Mouse (Mus musculus) T-helper 17 cell (primary cell): ENCODE results near the gene Rbpj.
"Not testable (repeated sequence)": the region's sequence is repeated elsewhere in the genome, so short reads cannot be mapped to it uniquely, and the experiment has no call there.

Source experiments
- in situ Hi-C, 2 experiments: fragments of 300-600 bp; cut with MboI, MseI; formaldehyde crosslinking; loops; 1 replicate in 1 of 2; 2 replicates in 1 of 2; pipeline ENCODE4 v1.15.1; 2025; ENCODE audit warnings: high pct_unique_total_duplicates in 2 of 2

Gene Rbpj

DNA sequence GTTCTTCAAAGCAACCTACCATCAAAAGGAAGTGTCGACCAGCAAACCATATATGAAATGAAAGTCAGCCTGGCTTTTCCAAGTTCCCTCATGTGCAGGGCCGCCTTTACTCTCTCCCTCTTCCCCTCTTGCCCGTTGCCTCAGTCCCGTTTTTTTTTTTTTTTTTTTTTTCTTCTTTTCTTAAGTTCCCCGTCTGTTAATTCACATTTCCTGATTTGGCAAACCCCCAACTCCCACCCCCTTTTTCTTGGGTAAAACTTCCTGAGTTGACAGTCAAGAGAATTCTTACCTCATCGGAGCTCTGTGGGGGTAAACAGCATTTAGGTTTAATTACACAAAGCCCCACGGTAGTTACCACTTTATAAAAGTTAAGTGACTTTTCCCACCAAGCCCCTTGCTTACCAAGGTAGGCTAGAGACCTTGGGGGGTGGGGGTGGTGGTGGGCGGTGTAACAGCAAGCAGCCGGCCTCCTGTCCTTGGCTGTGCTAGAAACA is 81.1 kb downstream of the Rbpj start:
- in situ Hi-C loops, result loop anchor here (5.0 kb wide), 2 partner anchors 40 to 55 kb away; no protein-coding TSS in a partner anchor

DNA sequence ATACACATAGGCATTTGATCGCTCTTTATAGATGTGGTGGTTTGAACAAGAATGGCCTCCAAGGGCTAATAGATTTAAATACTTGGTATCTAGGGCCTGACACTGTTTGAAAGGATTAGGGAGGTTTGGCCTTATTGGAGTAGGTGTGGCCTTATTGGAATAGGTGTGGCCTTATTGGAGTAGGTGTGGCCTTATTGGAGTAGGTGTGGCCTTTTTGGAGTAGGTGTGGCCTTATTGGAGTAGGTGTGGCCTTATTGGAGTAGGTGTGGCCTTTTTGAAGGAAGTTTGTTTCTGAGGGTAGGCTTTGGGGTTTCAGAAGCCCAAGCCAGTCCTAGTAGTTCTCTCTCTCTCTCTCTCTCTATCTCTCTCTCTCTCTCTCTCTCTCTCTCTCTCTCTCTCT is 84.4 kb downstream of the Rbpj start:
- in situ Hi-C loops, result not testable (repeated sequence)

DNA sequence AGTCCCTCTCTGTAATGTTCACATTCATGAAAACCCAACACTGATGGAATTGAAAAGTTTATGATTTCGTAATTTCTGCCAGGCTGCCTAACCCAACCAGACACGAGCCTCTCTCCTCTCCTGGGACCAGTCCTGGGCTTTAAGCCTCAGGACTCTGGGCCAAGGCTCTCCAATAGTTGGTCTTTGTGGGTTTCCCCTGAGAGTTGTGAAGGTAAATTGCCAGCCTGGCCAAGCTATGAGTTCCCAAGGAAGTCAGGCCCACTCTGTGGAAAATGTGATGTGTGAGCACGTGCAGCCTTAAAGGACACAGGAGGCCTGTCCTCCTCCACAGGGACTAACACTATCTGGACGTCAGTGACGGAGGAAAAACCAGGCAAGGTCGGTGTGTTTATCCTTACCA is 85.4 kb downstream of the Rbpj start:
- in situ Hi-C loops, result no loop called here

DNA sequence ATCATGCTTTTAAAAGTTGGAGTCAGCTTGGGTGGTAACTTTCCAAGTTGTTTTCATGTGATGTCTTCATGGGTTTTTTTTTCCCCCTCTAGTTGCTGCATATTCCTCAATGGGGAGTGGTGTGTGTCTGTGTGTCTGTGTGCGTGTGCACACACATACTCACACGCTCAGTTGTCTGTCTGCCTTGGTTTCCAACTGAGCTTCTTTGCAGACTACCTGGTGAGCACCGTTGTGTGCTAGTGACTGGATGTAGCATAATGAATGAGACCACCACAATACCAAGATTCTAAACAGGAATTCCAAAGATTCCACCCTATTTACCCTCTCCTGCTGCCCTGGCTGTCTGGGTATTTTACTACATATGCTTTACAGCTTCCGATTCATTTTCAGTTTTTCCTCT is 86.0 kb downstream of the Rbpj start:
- in situ Hi-C loops, result no loop called here

DNA sequence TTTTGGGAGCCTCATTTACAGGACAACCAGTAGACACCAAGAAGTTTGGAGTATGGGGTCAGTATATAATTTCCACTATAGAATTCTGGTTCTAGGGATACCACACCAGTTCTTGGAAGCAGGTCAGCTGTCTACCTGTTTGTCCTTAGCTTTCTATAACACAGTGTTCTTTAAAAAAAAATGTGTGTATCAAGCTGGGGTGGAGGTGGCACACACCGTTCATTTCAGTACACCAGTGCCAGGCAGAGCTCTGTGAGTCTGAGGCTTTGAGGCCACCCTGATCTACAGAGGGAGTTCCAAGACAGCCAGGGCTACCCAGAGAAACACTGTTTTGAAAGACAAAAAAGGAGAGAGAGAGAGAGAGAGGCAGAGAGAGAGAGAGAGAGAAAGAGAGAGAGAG is 87.3 kb downstream of the Rbpj start:
- in situ Hi-C loops, result no loop called here

DNA sequence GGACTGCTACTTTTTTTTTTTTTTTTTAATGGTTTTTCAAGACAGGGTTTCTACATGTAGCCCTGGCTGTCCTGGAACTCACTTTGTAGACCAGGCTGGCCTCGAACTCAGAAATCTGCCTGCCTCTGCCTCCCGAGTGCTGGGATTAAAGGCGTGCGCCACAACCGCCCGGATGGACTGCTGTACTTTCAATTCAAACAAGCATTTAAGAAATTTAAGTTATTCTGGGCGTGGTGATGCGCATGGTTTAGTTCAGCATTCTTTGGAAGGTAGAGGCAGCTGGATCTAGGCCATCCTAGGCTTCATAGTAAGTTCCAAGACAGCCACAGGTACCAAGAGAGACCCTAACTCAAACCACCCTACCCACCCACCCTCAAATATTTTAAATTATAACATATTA is 88.2 kb downstream of the Rbpj start:
- in situ Hi-C loops, result no loop called here

DNA sequence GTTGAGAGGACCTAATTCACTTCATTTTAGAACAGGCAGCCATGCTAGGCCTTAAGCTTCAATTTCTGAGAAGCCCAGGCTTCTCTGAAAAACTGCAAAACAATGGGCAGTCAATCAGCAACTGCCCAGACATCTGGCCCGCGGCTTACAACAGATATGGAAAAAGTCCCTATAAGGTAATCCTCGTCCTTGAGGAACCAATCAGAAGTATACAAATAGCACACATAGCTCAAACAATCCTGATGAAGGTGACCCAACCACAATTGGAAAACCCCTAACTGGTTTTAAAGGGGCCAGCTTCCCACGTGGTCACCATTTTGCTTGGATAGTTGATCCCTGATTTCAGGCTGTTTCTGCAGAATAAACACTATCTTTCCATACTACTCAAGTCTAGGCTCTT is 89.0 kb downstream of the Rbpj start:
- in situ Hi-C loops, result no loop called here

DNA sequence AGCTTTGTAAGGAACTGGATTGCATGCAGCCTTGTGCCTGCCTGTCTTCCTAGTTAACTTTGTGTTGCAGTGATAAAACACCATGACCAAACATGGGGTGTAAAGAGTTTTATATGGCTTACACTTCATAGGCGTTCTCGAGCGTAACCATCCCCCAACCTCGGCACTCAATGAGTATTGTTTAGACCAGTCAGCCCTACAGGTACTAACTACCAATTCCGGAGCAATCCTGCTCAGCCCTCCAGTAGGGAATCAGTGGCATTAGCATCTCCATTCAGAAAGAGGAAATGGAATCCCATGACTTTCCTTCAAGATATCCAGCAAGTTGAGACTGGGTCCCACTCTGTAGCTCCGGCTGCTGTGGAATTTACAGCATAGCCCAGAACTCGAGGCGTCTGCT is 89.5 kb downstream of the Rbpj start:
- in situ Hi-C loops, result no loop called here

DNA sequence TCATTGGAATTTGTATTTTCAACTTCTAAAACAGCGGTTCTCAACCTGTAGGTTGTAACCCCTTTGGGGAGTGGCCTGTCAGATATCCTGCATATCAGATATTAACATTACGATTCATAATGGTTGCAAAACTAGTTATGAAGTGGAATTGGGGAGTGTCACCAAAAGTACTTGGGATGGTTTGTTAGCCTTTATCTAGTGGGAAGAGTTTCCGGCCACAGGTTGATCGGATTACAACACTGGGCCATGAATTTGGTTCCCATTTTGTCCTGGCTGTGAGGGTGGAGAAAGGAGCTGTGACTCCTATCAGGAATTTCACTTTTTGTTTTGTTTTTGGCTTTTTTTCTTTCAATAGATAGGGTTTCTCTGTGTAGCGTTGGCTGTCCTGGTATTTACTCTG is 90.0 kb downstream of the Rbpj start:
- in situ Hi-C loops, result no loop called here

DNA sequence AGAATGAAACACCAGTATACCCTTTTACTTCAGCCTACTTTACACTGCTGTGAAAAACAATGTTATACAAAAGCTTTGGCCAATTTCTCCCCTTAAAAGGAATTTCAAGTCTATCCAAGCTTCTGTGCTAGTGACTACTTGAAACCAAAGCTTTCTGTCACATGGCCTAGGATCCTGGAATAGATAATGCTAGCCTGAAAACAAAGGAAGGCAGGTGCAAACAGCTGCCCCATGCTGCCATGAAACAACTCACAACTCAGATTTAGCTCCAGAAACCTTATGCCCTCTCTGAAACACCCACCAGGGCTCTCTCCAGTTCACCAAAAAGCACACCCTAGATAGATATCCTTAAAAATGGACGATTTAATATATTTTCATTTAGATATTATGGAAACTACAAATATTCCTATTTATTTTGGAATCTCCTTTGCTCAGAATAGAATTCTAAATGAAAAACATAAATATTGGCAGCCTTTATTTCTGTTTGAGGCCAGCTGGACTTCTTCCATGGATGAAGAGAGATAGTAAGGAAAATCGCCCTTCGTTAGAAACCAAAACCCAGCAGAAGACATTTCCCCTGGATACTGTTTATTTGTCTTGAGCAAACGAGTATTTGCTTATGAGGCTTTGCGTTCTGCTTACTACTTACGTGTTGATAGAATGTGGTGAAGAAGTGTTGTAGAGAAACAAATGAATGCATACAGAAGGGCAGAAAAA is 91.8 kb downstream of the Rbpj start:
- in situ Hi-C loops, result no loop called here

DNA sequence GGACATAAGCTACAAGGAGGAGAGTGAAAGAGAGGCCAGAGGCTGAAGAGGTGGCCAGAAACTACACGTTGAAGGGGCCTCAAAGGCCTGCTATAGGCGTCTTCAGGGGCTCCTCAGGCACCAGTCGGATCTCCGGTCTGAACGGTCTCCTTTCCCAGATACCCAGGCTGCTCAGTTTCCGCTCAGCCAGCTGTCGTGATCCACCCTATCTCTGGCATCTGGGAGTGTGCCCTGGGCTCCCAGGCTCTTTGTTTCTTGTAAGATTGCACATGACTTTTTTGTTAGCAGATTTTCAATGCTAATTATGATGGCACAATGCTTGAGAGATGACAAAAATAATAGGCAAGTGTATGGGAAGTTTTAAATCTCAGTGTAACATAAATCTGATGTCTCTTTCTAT is 95.2 kb downstream of the Rbpj start:
- in situ Hi-C loops, result no loop called here

DNA sequence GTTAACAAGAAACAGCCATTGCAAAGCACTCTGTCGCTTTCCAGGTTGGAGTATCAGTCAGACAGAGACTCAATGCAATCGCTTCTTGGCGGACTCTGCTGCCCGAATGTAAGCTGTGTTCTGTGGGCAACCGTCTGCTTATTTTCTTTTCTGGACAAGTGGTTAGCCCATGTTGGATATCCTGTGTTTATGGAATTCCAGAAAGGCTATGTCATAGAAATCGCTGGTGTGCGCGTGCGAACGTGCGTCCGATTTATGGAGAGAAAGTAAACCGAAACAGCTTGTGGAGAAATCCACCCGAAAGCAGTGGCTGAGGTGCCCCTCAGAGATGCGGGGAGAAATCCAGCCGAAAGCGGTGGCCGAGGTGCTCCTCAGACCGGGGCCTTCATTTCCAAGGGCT is 98.4 kb downstream of the Rbpj start:
- in situ Hi-C loops, result no loop called here

DNA sequence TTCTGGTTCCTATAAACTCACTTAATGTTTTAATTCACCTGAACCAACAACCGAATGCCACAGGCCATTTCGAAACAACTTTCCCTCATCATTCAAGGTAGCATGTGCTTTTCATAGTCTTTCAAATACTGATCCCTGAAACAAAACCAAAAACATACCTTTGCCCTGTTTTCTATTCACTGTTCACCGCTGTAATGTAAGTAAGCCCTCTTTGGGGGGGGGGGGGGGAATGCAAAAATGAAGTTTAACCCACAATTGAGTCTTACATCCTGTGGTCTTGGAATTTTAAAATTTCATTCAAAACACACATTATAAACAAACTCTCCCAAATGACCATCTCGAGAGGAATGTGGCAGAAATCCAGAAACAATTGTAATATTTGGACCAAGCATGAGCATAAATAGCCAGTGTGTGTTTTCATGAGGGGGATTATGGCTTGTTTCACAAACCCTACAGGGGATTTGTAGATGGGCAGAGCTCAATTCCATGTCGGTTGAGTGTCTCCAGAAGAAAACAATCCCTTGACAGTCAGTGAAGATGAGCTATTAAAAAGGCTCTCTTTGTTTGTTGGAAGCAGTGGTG is 99.4 kb downstream of the Rbpj start:
- in situ Hi-C loops, result no loop called here

DNA sequence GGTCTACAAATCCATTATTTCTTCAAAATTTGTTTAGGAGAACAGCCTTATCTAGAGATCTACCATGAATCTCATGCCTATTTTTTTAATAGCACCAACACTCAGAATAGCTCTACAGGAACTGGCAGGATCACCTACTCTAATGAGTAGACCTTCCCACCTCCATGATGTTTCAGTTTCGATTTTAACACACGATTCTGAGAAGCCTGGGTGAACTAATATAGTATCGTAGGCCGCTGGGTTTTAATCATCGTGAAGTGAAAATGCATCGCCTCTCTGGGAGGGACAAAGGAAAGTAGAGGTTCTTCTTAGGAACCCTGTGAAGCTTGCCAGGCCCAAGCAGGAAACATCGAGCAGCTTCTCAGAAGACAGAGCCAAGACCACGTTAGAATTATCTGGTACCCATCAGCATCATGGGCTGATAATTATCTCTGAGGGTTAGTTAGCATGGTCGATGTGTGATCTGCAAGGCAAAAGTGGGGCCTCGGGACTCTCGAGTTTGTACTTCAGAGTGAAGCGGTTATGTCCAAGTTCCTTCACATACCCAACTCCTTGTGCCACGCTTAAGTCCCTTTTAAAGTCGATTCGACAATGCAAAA is 100.6 kb downstream of the Rbpj start:
- in situ Hi-C loops, result no loop called here

DNA sequence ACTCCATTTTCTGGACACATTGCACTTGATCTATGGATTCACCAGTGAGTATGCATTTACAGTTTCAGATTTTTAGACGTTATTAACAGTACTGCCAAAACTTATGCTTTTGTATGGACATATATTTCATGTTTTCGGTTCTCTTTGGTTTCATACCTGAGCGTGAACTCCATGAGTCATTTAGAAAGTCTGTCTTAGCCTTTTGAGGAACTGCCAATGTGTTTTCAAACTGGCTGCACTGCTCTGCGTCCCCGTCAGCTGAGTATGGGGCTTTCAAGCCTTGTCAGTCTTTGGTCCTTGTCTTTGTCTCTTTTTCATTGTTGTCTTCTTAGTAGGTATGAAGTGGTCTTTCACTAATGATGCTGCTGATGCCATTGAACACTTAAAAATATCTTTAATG is 106.5 kb downstream of the Rbpj start:
- in situ Hi-C loops, result no loop called here

DNA sequence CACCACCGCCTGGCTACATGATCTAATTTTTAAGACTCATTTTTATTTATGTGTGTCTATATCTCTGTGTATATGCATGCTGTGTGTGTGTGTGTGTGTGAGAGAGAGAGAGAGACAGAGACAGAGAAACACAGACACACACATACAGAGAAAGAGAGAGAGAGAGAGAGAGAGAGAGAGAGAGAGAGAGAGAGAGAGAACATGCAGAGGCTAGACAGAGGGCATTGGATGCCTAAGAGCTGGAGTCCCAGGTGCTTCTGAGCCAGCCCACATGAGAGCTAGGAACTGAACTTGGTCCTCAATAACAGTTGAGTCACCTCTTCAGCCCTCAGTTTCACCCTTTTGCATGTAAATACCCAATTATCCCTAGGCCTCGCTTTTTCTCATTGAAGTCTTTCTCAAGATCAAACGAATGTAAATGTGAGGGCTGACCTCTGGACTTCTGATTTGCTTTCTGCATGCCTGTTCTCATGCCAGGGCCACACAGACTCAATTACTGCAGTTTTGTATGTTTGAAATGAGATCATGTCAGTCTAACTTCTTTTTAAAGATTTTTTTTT is 109.0 kb downstream of the Rbpj start:
- in situ Hi-C loops, result loop anchor here in 1 of 2 experiments (25.0 kb wide), 1 partner anchor 437 kb away; no protein-coding TSS in a partner anchor

DNA sequence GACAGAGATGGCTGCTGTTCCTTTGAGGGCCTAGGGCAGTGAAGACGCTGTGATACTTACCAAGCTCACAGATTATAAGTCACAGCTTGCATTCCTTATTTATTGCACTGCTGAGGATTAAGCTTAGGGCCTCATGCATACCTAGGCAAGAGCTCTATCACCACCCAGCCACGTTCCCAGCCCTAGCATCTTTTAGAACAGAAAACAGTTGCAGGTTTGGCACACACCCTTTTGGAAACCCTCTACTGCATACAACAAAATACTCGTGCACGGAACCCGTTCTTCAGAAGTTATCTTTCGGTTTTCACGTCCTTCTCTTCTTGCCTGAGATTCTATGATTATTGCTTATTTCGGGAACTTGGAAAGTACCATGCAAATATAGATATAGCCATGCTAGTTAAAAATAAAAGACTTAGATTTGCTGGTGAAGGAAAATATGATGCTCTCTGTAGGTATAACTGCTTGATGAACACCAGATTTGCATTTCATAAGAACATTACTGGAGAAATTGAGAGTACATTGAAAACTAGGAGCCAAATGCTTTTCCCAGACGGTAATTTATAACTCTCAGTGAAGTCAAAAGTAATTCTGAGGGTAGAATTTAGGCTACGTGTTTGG is 111.4 kb downstream of the Rbpj start:
- in situ Hi-C loops, result loop anchor here in 1 of 2 experiments (25.0 kb wide), 1 partner anchor 435 kb away; no protein-coding TSS in a partner anchor

DNA sequence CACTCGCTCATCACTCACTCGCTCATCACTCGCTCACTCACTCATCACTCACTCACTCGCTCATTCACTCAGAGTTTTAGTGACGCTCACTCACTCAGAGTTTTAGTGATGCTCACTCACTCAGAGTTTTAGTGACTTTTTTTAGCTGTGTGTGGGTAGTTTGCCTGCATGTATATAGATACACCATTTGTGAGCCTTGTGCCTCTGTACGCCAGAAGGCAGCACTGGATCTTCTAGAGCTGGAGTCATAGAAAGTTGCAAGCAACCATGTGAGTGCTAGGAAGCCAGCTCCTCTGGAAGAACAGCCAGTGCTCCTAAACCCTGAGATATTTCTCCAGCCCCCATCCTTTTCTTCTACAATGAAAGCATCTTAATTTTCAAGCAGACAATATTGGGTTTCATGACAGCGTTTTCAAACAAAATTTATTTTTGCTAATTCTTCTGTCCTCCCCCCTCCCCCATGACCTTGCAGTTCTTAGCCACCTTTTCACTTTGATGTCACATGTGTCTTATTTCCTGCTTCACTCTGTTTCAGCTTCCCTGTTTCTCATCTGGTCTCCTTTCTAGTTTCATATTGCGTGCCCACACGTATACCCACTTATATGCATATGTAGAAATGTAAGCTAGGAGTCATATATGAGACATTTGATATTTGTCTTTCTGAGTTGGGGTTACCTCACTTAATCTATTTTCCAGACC is 118.3 kb downstream of the Rbpj start:
- in situ Hi-C loops, result loop anchor here in 1 of 2 experiments (25.0 kb wide), 1 partner anchor 428 kb away; no protein-coding TSS in a partner anchor

DNA sequence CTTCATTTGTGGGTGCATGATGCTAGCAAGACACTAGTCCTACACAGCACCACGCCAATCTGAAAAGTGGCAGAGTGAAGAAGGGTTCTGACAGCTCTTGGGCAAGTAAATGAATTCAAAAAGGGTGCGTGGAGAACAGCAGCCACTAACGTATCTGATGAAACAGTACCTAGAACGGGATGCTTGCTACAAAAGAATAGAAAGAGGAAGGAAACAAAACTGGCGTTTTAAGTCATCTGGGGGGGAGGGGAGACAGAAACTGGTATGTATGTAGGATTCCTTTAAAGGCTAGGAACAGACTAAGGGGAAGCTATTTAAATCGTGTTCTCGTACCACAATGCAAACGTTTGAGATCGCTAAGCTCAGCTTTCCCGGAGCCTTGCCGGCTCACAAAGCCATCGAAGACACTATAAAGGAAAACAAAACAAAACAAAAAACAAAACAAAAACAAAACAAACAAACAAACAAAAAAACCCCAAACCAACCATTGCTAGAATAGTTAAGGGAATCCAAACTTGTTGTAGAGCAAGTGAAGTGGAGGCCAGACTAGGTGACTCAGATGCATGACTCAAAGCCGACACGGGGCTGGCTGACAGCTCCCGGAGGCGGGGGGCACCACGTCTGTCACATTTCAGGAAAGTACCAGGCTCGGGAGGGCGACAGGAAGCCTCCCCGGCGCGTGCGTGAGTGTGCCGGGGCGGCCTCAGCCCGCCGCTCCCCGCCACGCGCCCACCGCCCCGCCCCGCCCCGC is 122.6 kb downstream of the Rbpj start:
- in situ Hi-C loops, result loop anchor here (5.0 to 25.0 kb wide), 4 partner anchors 41 to 424 kb away; no protein-coding TSS in a partner anchor

DNA sequence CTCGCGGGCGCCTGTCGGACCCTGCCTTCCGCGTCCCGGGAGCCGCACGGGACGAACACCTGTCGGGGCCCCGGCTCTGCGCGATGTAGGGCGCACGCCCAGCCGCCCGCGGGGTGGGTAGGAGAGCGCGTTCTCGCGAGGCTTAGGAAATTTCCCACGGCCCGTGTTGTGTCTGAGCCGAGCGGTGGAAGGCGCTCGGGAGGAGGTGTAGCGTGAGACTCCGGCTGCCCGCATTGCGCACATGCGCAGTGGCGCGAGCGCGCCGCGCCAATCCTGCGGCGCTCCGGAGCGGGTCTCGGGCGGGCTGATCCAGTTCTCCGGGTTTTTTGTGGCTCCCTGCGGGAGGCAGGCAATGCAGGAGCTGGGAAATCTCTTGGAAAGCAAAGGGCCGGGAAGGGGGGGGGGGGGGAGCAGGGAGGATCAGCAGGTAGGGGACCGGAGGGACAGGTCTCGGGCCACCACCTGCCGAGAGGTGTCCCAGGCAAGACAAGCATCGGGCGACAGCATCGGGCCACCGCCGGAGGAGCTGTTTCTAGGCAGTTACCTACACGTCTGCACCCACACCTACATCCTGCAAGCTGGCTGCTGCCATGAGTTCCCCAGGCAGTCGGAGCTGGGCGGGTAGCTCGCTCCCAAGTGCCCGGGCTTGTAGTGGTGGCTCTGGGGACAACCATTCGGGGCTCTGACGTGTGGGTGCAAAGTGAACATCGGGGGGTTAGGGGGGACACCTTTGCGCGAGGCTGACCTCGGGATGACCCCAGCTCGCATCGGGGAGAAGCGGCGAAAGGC is 123.4 kb downstream of the Rbpj start:
- in situ Hi-C loops, result loop anchor here (5.0 to 25.0 kb wide), 4 partner anchors 42 to 423 kb away; no protein-coding TSS in a partner anchor
